Mouse (Mus musculus): ENCODE results near the gene Fnbp1. TPM values are rescaled to one million over a fixed set of nuclear protein-coding genes. Genes with fewer than 3 reads are reported as not detected.

The Fnbp1 gene
- total RNA-seq, 1 experiment from 2014 or later, result 53.0 TPM

Other genes with a start within 250 kb of the Fnbp1 start
- 11.7 and 12.7 TPM in 2 replicates for gene Ptges, start 212.1 kb downstream of the Fnbp1 start, total RNA-seq (2021)
- gene Tor1b, start 189.0 kb downstream of the Fnbp1 start, total RNA-seq (2021), result 40.7 and 41.9 TPM in 2 replicates
- gene Tor1a, start 174.1 kb downstream of the Fnbp1 start, total RNA-seq (2021), result 33.5 and 42.5 TPM in 2 replicates
- gene BC005624, start 159.8 kb downstream of the Fnbp1 start, total RNA-seq (2021), result 33.0 and 37.0 TPM in 2 replicates
- gene Usp20, start 159.7 kb downstream of the Fnbp1 start, total RNA-seq (2021), result 17.4 and 23.5 TPM in 2 replicates
- gene Gpr107, start 10.3 kb upstream of the Fnbp1 start, total RNA-seq (2021), result 46.8 and 48.1 TPM in 2 replicates
- gene Ncs1, start 103.8 kb upstream of the Fnbp1 start, total RNA-seq (2021), result 3.4 and 4.2 TPM in 2 replicates
- gene Hmcn2, start 172.4 kb upstream of the Fnbp1 start, total RNA-seq (2021), result 4.3 and 5.8 TPM in 2 replicates